ENCODE assay signal across 8 mouse cellular contexts in the genomic region with DNA sequence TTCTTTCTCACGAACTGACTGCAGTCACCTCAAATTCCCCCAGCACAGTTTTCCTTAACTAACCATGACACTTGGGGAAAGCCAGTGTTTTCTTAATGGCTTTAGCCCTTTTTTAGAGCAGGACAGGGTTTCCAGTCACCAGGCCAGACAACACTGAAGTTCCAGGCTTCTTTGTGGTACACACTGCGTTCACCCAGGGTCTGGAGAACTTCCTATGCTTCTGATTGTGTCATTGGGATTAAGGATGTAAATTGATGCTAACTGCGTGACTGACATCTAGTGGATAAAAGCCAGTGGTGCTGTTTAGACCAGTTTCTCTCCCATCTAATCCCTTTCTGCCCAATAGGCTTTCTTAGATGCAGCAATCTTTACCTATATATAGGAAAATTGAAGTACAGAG.
DNase-seq lines count a peak whose midpoint lies in the region; ATAC-seq and TF ChIP-seq lines count a peak whose summit lies in the region.

No protein-coding gene starts in this region.

- ATAC-seq in midbrain, embryonic 14.5 days (ENCODE audit: low FRiP score, low TSS enrichment): peak; percentile 31; the same call in 1 of the 2 replicates

- H3K4me3 ChIP-seq in kidney, adult 2 months (ENCODE audit: insufficient read depth, low read depth, low read length): no peak overlapping the region
- no peak overlapping the region for H3K4me3 ChIP-seq in midbrain, embryonic 14.5 days (replicated peaks; ENCODE audit: low read depth, low read length)

- no peaks in the 10 kb centered on the region for H3K9me3 ChIP-seq in midbrain, embryonic 14.5 days (ENCODE audit: control insufficient read depth, low read length)

- 30% methylated on average over 3 of the region's 3 CpGs for WGBS in kidney, adult 2 months
- WGBS in midbrain, embryonic 14.5 days: 26% methylated on average over 3 of the region's 3 CpGs

- no peak overlapping the region for H3K9ac ChIP-seq in midbrain, embryonic 14.5 days (replicated peaks; ENCODE audit: low read length)

- no peaks in the 10 kb centered on the region for H3K36me3 ChIP-seq in kidney, adult 2 months (ENCODE audit: control insufficient read depth, insufficient read depth, low read length)
- no peaks in the 10 kb centered on the region for H3K36me3 ChIP-seq in midbrain, embryonic 14.5 days (ENCODE audit: control insufficient read depth, insufficient read depth, low read length)

- H3K4me1 ChIP-seq in kidney, adult 2 months (ENCODE audit: control insufficient read depth, insufficient read depth, low read length): 0 out of 2 replicates have a peak, but pooled peaks cover 2% of the 10 kb centered on the region
- H3K4me1 ChIP-seq in midbrain, embryonic 14.5 days (ENCODE audit: control insufficient read depth, insufficient read depth, low read length): 0 out of 2 replicates have a peak, but pooled peaks cover 6% of the 10 kb centered on the region

- peak; percentile 46 for TF ChIP-seq CTCF in kidney, adult 2 months (conservative IDR thresholded peaks at IDR 0.05; ENCODE audit: insufficient read depth, insufficient read length, low read depth, low read length)

- DNase-seq in kidney, adult 2 months: peak; percentile 31
- no peak for DNase-seq in kidney, adult 11 months
- DNase-seq in adipocyte (ENCODE audit: low spot score): peak; percentile 44
- DNase-seq in frontal cortex, adult 2 months (ENCODE audit: extremely low spot score in 1 of 2, low spot score in 1 of 2): peak; percentile 29 to 77
- DNase-seq in layer of hippocampus, adult 9-11 months: peak; percentile 40
- peak; percentile 89 for DNase-seq in midbrain, embryonic 14.5 days
- DNase-seq in urinary bladder, adult 2 months (ENCODE audit: low spot score): no peak
- DNase-seq in ovary, postnatal 10 days (ENCODE audit: low spot score): no peak

- H3K27ac ChIP-seq in kidney, adult 2 months (ENCODE audit: insufficient read depth, low read depth, low read length): no peak overlapping the region
- H3K27ac ChIP-seq in midbrain, embryonic 14.5 days (replicated peaks; ENCODE audit: low read depth, low read length): no peak overlapping the region

- no peaks in the 10 kb centered on the region for H3K27me3 ChIP-seq in kidney, adult 2 months (replicated peaks; ENCODE audit: control insufficient read depth, insufficient read depth, low read length)
- H3K27me3 ChIP-seq in midbrain, embryonic 14.5 days (ENCODE audit: control insufficient read depth, insufficient read depth, low read length): no peaks in the 10 kb centered on the region; the same call in 1 of the 2 replicates

- no peak overlapping the region for H3K4me2 ChIP-seq in midbrain, embryonic 14.5 days (ENCODE audit: low read length)

- no peak for TF ChIP-seq POLR2A in kidney, adult 2 months (IDR thresholded peaks at IDR 0.05; ENCODE audit: low read depth, low read length)

Comparison
In these comparisons a context has a peak if more than half of its experiments do, and no peak if none do; other contexts are left out.
1. DNase-seq: peak in kidney, adult 2 months (single experiment), adipocyte (single experiment), frontal cortex, adult 2 months (2 of 2), layer of hippocampus, adult 9-11 months (single experiment) and midbrain, embryonic 14.5 days (single experiment); none in kidney, adult 11 months (single experiment), urinary bladder, adult 2 months (single experiment) and ovary, postnatal 10 days (single experiment).